Mouse (Mus musculus) urinary bladder, adult 18-20 months (tissue): ENCODE data around the gene Iqcm.
"Not testable (repeated sequence)": the region's sequence is repeated elsewhere in the genome, so short reads cannot be mapped to it uniquely, and the experiment has no call there.

ENCODE experiments used
- DNase-seq, 2 experiments: peaks; one replicate each; pipeline ENCODE4 v3.0.0; 2022; ENCODE audit warnings: low spot score in 2 of 2, mixed read lengths in 2 of 2

Gene Iqcm

DNA sequence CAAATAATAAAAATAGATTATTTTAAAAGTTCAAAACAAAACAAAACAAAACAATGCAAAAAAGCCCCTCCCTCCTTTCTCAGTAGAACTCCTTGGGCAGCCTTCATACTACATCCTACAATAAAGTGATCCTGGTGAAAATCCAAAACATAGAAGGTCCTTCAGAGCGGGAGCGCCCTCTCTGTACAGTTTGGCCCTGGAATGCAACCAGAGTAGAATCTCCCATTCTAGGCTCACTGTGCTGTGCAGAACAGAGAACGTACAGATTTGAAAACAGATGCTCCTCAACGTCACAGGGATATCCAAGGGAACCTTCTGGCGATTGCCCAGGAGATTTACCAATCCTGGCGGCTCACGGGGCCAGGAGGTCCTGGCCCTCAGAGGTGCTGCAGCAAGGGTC lies at the start of gene Iqcm:
TSS of gene Iqcm (plus strand) at position 301 of the 400 bp plus-strand sequence.
- no peak for DNase-seq

DNA sequence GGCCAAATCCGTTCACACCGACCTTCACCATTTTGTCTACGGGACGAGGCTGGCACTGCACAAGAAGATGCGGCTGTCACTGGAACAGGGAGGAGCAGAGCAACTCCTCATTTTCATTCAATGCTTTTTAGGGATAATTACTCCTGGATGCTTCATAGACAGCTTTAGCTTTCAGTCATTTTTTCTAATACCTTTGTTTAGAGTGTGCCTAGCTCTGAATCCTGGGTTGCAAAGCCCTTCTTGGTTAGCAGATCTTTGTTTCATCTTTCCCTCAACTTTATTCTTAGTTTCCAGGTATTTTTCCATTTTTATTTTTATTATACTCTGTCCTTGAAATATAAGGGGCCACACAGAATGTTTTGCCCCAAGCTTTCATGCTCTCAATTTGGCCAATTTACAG lies 42.0 kb upstream of the Iqcm start, which contains the start of gene Gm10358:
TSS of gene Gm10358 (minus strand) at position 101 of the 400 bp plus-strand sequence.
- no peak for DNase-seq

DNA sequence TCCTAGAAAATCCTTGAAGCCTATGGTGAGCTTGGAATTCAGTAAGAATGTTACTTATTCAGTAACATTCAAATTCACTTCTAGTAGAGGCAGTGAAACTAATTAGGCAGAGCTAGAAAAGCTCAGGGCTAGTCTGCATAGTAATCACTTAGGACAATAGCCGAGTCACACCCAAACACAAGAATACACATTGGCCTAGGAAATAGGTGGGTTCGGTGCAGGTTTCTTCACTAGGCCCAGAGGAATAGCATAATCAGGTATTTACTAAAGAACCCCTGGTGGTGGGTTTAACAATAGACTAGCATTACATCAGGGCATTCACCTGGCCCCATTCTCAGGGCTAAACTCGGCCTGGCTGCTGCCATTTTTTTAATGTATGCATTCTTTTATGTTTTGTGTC lies 32.8 kb upstream of the Iqcm start:
- not testable (repeated sequence) for DNase-seq

DNA sequence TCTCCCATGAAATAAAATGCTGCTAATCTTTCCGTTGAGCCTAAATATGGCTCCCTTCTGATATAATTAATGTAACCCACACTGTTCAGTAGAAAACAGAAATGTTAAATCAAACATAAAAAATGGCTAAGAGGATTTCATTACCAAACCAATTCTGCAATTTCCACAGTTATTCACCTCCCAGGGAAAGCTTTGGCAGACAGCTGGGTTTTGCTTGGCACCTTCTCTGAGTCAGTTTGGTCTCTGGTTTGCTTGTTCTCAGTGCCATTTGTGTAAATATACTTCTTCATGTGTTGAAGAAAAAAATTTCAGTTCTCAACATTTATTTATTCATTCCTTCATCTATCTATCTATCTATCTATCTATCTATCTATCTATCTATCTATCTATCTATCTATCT lies 28.3 kb downstream of the Iqcm start:
- DNase-seq: no peak

DNA sequence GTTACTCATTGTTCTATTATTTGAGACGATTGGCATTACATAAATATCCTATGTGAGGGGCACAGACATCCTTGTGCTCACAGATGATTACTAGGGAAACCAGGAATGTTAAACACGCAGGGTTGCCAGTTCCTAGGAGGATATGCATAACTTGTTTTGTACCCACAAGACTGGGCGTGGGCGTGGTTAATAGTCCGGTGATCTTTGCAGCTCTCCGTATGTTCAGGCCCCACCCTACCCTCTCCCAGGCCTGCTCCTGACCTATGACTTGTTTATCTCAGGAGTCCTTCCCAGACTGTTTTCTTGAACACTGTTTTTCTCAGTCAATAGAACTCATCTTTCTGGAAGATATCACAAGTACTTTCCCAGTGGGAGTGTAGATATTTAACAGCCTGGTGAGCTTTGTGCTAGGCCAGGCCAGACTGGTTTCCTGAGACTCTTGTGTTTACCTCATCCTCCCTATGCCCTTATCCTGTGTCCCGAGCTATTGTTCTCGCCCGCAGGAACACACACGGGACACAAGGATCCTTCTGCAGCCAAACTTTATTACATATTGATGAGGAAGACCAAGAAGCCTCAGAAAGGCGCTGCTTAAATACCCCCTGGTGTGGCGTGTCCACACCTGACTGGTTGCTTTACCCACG lies 40.7 kb downstream of the Iqcm start:
- no peak for DNase-seq

DNA sequence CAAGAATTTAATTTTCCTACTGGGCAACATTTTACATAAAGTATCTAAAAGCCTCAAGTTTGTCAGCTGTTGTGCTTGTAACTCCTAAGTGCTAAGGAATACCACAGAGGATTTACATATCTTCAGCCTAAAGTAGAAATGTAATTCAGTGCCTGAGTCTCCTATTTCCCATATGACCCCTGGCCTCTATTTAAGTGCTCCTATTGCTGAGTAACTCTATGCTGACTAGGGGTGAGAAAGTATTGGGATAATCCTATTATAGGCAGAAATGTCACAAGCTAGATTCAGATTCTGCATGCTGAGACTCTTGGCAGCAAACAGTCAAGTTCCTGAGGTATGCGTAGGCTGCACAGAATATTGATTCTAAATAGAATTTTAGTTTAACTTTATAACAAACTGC lies 60.8 kb downstream of the Iqcm start:
- DNase-seq: no peak

DNA sequence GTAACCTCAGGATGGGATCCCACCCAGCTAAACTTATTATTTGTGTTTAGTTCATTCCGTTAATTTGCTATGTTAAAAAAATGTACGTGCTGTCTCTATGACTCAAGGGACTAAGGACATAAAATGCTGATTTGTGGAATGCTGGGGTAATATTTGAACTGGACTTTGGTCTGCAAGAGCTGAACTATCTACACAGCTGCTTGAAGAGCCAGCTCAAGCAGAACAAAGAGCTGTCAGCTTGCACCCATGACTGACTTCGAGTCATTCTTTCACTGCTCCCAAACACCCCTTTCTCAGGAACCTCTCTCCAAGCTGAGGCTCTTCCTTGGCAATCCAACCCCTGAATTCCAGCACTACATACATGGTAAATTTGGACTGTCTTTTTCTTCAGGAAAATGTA lies 65.3 kb downstream of the Iqcm start:
- DNase-seq: no peak

DNA sequence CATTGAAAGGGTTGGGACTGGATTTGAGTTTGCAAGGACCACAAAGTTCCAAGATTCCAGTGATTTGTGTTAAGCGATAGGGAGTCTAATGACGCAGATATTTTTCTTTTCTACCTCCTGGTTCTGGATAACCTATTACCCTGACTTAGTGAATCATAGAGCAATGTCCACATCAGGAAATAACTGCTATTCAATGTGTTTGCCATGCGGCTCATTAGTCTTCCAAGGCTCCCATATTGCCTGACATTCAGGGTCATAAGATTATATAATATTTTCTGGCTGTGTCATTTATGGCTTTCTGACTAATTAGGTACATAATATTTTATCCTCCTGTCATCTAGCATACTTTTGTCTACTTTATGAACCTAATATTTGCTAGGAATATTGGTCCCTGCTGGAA lies 100.8 kb downstream of the Iqcm start:
- no peak for DNase-seq

DNA sequence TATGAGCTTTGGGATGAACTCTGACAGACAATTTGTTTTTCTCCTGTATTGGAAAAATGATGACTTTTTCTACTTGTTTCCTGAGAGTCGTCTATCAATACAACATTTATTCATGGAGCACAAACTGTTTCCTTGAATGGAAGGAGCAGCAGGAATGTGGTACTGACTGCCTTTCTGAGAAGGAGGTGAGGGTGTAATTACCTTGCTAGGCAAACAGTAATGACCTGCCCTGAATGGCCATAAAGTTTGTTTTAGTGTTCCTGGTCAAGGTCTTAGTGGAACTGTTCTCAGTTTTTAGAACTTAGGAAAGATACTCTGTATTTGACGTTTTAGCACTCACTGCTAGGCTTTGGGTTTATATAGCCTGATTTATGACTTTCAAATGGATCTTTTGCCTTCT lies 147.8 kb downstream of the Iqcm start:
- DNase-seq: no peak

DNA sequence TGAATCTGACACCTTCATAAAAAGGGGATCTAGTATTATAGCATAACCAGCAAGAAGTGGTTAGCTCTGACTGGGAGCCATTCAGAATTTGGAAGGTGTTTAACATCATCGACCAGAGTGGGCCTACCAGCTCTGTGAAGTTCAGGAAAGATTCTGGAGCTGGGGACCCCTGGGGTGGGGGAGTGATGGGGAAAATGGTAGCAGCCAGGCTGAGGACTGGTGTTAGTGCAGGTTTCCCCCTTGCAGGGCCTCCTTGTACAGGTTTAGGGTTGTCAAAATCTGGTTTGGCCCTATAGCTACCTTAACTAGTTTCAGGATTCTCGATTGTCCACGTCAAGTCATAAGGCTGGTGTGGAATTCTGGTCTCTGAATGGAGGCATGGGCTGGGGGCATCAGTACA lies 194.5 kb downstream of the Iqcm start:
- no peak for DNase-seq

DNA sequence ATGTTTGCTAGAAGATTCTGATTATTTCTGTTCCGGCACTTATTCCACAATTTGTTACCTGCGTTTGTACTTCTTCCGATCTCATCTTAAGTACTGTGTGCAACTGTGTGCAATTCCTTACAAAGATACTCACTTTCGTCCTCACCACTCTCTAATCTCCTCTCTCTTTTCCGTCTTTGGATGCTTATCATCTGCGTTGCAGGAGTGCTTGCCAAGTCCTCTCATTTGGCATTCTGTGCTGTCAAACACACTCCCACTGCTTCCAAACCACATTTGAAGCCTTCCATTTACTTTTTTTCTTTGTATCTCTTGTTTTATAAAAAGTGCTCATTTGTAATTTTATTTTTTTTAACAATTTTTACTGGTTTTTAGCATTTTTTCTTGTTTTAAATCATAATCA lies 210.8 kb downstream of the Iqcm start:
- DNase-seq: no peak

DNA sequence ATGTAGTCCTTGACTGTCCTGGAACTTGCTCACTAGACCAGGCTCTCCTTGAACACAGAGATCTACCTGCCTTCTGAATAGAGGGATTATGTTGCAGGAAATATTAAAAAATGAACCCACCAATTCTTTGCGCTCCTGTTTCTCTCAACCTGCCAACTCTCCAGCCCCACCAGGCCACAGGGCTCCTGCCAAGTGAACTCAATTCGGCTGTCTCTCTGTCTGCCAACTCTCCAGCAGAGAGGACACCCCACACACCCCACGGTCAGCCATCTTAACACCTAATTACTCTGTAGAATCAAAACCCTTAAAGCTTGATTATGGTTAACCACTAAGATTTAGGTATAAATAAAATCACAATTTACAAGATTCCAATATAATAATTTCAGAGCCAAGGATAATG lies 298.1 kb downstream of the Iqcm start:
- DNase-seq: no peak

DNA sequence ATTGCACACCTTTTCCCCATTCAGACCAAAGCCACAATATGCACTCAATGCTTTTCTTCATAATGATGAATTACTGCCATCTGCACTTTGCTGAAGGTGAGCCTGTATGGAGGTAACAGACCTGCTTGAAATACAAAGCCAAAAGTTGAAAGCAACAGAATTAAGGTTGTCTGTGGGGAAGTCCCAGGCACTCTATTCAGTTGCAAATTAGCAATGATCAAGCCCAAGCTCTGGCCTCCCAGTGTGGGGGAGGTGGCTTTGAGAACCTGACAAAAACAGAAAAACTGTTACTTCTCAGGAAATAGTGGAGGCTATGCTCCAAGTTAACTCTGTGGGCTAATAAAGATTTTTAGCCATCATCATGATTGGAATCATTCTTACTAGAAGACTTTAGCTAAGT lies 307.1 kb downstream of the Iqcm start:
- no peak for DNase-seq

DNA sequence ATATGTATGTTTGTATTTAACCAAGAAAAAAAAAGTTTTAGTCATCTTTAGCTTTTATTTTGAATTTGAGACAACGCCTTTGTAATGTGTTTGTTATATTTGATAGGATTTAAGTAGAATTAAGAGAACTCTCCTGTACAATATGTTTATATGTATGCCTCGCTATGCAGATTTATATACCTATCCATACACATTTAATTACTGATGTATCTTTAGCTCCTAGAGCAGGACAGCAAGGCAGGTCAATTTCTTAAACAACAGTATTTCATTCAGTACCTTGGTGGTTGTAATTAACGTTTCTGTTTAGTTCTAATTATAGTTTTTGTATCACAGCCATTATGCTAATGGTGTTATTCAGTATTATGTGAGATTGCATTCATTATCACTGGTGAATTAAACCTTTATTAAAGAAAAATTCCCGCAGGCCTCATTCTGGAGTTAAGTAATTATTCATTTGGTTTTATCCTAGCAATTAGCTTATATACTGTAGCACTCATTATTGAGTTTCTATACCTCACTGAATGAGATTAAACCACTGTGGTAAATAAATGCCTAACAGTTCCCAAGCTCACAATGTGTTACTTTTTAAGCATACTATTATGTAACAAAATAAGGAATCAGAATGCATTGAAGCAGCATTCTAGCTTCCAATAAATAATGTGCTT lies 380.1 kb downstream of the Iqcm start:
- DNase-seq: no peak

DNA sequence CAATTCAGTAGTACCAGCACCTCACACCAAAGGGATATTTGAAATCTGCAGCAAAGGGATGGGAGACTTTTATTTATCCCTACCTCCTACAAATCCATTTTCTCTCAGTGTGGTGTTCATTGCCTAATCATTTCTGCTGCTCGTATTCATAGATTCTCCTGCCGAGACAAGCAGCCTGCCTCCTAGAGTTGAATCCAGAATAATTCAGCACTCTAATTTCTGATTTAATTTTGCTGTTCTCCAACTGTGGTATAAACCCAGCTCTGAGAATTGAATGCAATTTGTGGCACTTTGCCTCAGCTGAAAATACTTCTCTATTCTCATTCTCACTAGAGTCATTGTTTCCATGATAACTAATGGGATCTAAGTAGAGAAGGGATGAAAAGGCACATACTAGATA lies 386.8 kb downstream of the Iqcm start:
- DNase-seq: no peak

DNA sequence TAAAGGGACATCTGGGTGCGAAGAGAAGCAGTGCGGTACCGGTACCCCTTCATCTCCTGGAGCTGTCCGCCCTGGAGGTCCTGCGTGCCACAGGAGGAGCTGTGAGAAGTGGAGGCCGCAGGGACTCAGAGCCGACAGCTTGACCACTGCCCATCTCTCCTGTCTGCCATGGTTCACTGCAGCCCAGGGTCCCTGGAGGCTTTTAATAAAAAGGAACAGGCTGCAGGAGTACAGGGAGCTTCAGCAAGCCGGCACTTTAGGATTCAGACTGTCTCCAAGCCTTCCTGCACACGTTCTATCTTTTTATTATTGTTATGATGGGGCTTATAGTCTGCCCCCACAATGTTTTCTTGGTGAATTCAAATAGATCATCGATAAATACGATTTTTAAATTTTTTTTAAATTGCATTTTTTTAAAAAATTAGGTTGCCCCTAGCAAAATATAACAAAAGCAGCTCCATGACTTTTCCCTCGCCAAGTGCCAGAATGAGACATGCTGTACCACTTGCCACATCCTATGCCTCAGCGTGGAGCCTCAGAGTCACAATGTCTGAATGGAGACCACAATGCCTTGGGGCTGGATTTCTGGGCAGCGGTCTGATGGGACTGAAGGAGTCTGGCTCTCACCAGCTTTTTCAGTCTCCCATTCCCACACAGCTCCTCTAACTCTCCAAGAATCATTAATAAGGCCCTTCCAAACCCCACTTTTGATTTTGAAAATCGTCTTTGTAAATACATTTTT lies 469.3 kb downstream of the Iqcm start:
- no peak for DNase-seq

DNA sequence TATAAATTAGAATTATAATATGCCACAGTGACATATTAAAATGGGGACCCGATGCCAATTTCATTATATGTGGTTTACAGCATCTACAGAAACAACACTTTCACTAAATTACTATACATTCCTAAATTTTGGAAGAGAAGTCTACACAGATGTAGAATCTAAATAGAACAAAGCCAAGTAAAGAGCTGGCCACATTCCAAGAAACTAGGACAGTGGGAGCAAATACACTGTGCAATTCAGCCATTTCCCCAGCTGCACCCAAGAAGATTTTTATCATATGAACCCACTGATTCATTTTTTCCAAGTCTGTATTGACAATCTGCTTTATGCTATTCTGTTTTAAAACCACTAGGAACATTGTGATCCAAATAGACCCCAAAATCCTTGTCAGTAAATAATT lies 500.7 kb downstream of the Iqcm start:
- no peak for DNase-seq

DNA sequence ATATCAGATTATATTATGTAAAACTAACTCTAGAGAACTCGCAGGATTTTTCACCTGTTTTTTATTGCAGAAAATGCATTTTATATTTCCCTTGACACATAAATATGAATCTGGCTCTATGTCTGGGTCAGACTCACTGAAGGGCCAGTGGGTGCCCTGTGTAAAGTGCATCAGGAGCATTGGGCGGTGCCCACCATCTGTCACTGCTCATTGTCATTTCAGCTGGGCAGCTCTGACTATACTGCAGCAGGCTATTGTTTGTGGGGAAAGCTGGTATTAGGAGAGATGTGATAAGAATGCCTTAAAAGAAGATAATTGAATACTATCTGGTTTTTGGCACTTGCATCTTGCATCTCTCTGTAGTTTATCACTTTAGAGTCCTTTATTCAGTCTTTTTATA lies 507.5 kb downstream of the Iqcm start:
- DNase-seq: no peak

DNA sequence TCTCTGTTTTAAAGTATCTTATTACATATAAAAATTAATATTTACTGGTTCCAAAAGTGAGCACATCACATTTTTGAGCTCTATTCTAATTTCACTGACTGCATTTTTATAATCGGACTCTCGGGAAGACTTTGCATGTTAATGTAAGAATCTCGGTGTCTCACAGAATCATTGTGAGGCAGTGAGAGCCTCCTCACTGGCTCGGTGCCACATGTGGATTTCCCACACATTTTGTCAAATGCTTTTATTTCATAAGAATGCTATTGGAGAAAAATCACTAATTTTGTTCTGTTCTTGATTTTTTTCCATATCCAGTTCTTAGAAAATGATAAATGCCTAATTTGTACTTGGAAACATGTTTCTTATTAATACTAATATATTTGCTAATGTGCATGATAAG lies 570.0 kb downstream of the Iqcm start:
- DNase-seq: no peak
